Mouse (Mus musculus) large intestine, adult 2 months (tissue): ENCODE data around the gene Myrfl. TPM values are rescaled to one million over a fixed set of nuclear protein-coding genes. Genes with fewer than 3 reads are reported as not detected.

Experiments
- DNase-seq: peaks from one replicate; pipeline ENCODE4 v3.0.0-alpha.2; 2012; ENCODE audit warnings: low read depth, low spot score
- WGBS: fragments of 180-500 bp; shearing (Covaris S2); methylation state at CpG from one replicate; pipeline ENCODE4 v1.1.7; 2018; 5-methylcytosine and 5-hydroxymethylcytosine counted together
- polyA plus RNA-seq: library from polyadenylated mRNA; depleted of rRNA; stranded (reverse); fragments of >200 nt; gene quantifications from 2 replicates; pipeline ENCODE4 v1.2.3, GENCODE M21; 2012

Myrfl gene
- polyA plus RNA-seq, 1 experiment: 25.9 TPM

GRCm38 (mm10) chr10:116848749-116849473 is 47.8 kb downstream of the Myrfl start:
- DNase-seq: peak; percentile 14
- 20% methylated on average over 22 of the region's 22 CpGs for WGBS

DNA sequence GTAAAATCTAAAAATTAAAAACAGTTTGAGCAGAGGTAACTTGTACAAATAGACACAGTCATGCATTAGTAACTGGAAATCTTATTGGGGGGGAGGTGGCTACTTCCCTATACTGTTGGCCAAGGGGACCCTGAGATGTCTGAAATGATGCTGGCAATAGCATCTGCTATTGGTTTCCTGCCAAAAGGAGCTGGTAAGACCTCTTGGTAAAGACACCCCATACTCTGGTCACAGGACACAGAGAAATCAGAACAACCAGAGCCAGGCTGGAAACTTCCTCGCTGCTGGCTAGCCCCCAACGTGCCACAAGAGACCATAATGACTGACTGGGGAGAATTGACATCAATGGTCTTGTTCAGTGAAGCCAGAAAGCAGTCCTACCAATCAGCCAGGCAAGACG is 55.2 kb downstream of the Myrfl start:
- 76% methylated on average over 3 of the region's 3 CpGs for WGBS
- no peak for DNase-seq

- WGBS: 83% methylated on average over 6 of the region's 6 CpGs
- DNase-seq: no peak
Observed at GRCm38 (mm10) chr10:116830676-116831075, 66.0 kb downstream of the Myrfl start.

GRCm38 (mm10) chr10:116828099-116828498 is 68.6 kb downstream of the Myrfl start:
- no peak for DNase-seq
- WGBS: 52% methylated on average over 4 of the region's 4 CpGs

DNA sequence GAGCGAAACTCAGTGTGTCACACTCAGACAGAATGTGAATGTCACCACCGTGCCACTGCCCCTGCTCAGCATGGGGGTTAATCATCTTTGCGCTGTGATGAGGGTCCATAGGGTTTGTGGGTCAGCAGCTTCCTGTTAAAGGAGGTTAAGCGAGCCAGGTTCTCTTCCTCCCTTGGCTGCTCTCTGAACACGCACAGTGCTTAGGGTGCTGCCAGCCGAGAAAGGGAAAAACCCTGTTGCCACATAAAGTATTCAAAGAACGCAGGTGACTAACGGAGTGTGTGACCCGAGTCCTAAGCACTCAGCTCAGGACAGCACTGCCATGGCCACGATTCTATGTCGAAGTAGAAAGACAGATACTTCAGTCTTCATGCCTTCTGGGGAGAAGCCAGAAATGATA is 69.4 kb downstream of the Myrfl start:
- 82% methylated on average over 11 of the region's 11 CpGs for WGBS
- DNase-seq: no peak

DNA sequence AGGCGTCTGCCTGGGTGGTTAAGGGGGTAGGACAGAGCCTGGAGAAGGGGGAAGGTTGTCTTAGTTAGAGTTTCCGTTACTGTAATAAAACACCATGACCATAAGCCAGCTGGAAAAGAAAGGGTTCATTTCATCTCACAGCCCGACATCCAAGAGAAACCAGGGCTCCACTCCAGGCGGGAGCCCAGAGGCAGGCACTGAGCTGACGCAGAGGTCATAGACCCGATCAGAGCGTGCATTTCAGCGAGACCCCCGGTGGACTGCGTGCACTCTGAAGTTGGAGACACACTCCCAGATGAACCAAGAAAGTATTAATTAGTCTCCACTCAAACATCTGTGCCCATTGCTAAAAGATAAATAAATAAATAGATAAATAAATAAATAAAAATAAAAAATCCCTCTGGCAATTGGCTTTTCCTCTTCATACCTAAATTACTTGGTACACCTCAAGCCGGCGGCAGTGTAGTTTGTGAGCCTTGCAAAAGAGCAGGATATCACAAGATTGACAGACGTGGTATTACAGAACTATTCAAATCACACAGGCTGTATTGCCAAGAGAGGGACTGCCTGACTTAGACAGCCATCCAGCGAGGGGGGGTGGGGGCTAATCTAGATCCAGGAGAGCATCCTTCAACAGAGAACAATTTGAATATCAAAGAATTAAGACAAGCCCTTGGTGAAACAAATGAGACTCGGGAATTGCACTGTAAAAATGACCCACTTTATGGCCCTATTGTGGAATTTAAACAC is 81.2 kb downstream of the Myrfl start:
- 62% methylated on average over 15 of the region's 15 CpGs for WGBS
- DNase-seq: no peak

GRCm38 (mm10) chr10:116813150-116813549 is 83.6 kb downstream of the Myrfl start:
- no peak for DNase-seq
- 85% methylated on average over 9 of the region's 9 CpGs for WGBS

GRCm38 (mm10) chr10:116810738-116811137 is 86.0 kb downstream of the Myrfl start:
- DNase-seq: no peak
- 87% methylated on average over 15 of the region's 15 CpGs for WGBS

DNA sequence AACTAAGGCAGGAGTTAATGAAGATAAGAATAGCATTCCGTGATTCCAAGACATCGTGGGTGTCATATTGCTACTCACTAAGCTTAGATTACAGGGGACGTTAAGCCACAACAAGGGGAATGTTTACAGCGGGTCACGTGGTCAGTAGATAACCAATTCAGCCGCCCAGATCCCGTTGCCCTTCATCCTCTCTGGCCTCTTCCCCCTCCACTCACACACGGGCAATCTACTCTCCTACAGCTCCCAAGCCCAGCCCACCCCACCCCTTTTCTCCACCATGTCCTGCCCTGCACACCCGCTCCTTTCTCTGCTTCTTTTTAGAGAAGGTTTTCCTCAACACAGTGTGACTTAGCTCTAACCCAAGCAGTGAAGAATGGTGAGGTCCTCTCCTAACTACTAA is 87.3 kb downstream of the Myrfl start:
- DNase-seq: no peak
- 63% methylated on average over 9 of the region's 9 CpGs for WGBS

DNA sequence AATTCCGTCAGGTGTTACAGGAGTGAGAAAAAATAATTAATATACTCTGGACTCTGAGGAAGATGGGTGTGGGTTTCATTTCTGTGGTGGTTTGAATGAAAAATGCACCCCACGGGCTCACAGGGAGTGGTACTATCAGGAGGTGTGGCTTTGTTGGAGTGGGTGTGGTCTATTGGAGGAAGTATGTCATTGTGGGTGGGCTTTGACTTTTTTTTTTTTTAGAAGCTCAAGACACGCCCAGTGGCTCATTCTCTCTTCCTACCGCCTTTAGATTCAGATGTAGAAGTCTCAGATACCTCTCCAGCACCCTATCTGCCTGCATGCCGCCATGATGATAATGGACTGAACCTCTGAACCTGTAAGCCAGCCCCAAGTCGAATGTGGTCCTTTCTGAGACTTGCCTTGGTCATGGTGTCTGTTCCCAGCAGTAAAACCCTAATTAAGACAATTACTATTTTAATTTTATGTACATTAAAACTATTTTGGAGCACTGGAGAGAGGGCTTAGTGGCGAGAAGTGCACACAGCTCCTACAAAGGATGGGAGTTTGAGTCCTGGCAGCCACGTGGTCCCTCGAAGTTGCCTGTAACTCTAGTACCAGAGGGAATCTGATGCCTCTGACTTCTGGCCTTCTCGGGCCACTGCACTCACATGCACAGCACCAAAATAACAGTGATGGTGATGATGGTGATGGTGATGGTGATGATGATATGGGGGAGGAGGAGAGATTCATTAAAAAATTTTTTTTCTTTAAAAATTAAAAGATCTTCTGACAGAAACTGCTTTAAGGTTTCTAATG is 88.0 kb downstream of the Myrfl start:
- DNase-seq: no peak

DNA sequence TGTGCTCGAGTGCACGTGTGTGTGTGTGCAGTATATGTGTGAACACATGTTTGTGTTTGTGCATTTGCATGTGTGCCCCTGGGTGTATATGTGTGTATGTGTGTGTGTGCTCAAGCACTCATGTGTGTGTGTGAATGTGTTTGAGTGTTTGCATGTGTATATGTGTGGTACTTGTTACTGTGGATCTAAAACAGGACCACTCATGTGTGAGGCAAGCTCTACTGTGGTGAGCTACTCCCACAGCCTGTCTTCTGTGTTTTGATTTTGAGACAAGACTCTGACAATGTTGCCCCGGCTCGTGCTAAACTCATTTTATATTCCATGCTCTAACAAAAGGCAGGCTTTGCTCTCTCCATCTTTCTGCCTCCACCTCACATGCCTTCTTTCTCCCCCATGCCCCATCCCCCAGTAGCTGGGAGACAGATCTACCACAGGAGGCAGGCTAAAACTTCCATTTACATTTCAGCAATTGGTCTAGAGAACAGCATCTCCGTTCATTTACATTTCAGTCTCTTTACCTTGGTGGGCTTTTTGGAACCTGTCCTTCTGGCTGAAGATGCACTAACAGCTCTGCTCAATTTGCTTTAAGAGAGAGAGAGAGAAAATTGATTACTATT is 94.4 kb downstream of the Myrfl start:
- DNase-seq: no peak

More for the DNA sequence above, 88.0 kb downstream of the Myrfl start:
- 88% methylated on average over 10 of the region's 10 CpGs for WGBS

DNA sequence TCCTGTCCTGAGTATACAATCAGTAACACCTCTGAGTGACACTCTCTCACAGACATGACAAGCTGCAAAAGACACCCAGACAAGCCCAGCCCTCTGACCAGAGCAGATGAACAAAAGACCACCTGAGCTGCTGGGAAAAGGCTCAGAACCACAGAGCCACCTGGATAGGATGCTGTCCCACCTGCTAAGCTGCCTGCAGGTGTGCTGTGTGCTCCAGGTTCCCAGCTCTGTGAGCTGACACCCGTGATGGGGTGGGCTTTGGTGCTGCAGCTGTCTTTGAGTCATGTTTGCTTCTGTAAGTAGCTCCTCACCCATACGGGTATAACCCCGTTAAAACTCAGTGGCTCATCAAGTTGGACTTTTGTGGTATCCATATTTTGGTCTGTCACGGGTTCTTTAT is 95.4 kb downstream of the Myrfl start:
- 46% methylated on average over 4 of the region's 4 CpGs for WGBS
- no peak for DNase-seq

More for the DNA sequence above, 94.4 kb downstream of the Myrfl start:
- WGBS: 62% methylated on average over 5 of the region's 5 CpGs

DNA sequence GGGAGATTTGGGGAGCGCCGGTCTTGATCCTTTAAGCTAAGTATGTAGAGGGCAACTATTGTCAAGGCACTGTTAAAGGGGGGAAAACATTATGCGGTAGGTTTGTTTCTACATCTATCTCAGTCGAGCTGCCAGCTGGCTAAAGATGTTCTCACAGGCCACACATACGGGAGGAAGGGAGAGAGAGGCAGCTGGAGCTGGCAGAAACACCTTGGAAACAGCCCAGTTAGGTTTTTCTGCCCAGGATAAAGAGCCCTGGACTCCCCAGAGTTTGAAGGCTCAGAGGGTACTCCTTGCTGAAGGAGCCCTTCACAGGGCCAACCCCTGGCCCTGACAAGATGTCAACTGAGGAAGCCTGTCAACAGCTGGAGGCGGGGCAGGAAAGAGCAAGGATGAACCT is 100.7 kb downstream of the Myrfl start:
- no peak for DNase-seq
- WGBS: 60% methylated on average over 6 of the region's 6 CpGs

GRCm38 (mm10) chr10:116789096-116789495 is 107.6 kb downstream of the Myrfl start:
- DNase-seq: no peak

GRCm38 (mm10) chr10:116788431-116788830 is 108.3 kb downstream of the Myrfl start:
- DNase-seq: no peak

GRCm38 (mm10) chr10:116784098-116784497 is 112.6 kb downstream of the Myrfl start:
- WGBS: 63% methylated on average over 6 of the region's 6 CpGs
- DNase-seq: no peak

- no peak for DNase-seq
- WGBS: 63% methylated on average over 4 of the region's 5 CpGs
Observed at GRCm38 (mm10) chr10:116783020-116783419, 113.7 kb downstream of the Myrfl start.

DNA sequence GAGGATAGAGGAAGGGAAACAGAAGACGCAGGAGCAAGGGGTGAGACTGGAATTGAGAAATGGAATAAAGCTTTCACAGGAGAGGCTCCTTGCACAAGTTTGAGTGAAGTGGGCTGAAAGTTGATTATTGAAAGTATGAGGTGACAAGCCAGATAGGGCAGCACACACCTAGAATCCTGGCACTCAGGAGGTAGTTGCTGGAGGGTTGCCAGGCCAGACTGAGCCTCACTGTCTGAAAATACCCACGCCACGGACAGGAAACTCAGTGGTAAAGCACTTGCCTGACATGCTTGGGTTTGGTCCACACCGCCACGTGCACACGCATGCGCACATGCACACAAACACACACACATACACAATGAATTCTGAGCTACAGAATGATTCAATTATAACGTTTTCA is 118.8 kb downstream of the Myrfl start:
- DNase-seq: no peak
- 86% methylated on average over 8 of the region's 8 CpGs for WGBS

DNA sequence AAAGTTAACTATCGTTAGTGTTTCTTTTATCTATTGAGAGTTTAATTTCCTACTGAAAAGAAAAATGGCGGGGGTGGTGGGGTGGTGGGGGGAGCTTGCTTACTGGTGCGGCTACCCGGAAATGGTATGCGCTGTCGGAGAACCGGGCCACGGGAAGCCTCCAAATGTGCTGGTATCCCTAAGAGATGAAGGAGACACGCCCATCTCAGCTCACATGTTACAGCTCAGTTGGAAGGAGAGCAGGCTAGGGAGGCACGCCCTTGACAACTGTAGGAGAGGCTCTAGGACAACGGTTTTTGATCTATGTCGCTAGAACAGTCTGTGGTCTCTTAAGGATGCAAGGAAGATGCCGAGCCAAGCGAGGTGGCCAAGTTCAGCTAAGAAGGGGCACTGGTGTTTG is 119.9 kb downstream of the Myrfl start:
- WGBS: 83% methylated on average over 14 of the region's 14 CpGs
- DNase-seq: no peak
